Mouse (Mus musculus) myocyte (in vitro differentiated cells): ENCODE measurements at regions not wholly inside any gene's neighbourhood (a gene's known extent, or its start where the extent isn't known, plus 50 kb on each side); places are given as distances from the start of the nearest gene placed in this dataset.

Experiments used
- POLR2AphosphoS2 ChIP-seq: IDR thresholded peaks from one replicate; pipeline ENCODE4 v1.6.1; 2011; ENCODE audit warnings: low read depth, control low read depth; ENCODE audit not compliant: insufficient read length
- REST ChIP-seq: IDR thresholded peaks from one replicate; pipeline ENCODE4 v1.6.1; 2011; ENCODE audit warnings: mild to moderate bottlenecking, control low read depth, moderate library complexity; ENCODE audit not compliant: insufficient read depth, insufficient read length

DNA sequence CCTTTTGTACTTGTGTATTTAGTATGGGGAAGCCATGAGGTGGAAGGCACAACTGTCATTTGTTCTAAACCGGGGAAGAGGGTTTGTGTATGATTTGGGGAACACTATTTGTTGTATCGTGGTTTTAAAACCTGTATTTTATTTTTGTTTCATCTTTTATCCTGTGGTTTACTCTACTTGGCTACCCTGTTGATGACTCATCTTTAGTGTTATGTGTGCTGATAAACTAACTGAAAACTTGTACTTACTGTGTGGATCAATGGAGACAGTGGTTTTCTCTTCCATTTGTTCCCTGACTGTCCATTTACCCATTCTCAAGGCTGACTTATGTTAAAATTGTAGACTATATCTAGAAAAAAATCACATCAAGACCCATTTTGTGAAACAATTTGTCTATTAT is 512.8 kb downstream of the Serpinb8 start:
- TF ChIP-seq REST (no peak), POLR2AphosphoS2 (no peak)
